Mouse (Mus musculus) MEL-GATA-1-ER (cell line): Measurements from ENCODE around the gene H2-Oa.

Experiments
- DNase-seq: peaks from one replicate; pipeline ENCODE4 v3.0.0-alpha.2; 2012; ENCODE audit warnings: low read depth; ENCODE audit errors: extremely low read depth

H2-Oa gene

GRCm38 (mm10) chr17:34101185-34101584 is 9.0 kb downstream of the H2-Oa start:
- DNase-seq, result no peak

- DNase-seq, result peak; percentile 84
Observed at GRCm38 (mm10) chr17:34101604-34102032, 9.5 kb downstream of the H2-Oa start.

- DNase-seq, result no peak
Observed at GRCm38 (mm10) chr17:34102831-34103230, 10.7 kb downstream of the H2-Oa start.

GRCm38 (mm10) chr17:34104804-34105203 is 12.7 kb downstream of the H2-Oa start:
- no peak for DNase-seq

- DNase-seq, result no peak
Observed at GRCm38 (mm10) chr17:34106555-34106954, 14.4 kb downstream of the H2-Oa start.

GRCm38 (mm10) chr17:34107109-34107867 is 15.1 kb downstream of the H2-Oa start:
- DNase-seq, result no peak

- DNase-seq, result no peak
Observed at GRCm38 (mm10) chr17:34108460-34108859, 16.3 kb downstream of the H2-Oa start.

GRCm38 (mm10) chr17:34109038-34109805 is 17.1 kb downstream of the H2-Oa start:
- no peak for DNase-seq

GRCm38 (mm10) chr17:34109806-34110195 is 17.7 kb downstream of the H2-Oa start:
- no peak for DNase-seq

- DNase-seq, result no peak
Observed at GRCm38 (mm10) chr17:34110309-34110708, 18.2 kb downstream of the H2-Oa start.

GRCm38 (mm10) chr17:34114114-34114513 is 22.0 kb downstream of the H2-Oa start:
- DNase-seq, result no peak

- peak; percentile 33 for DNase-seq
Observed at GRCm38 (mm10) chr17:34116736-34117370, 24.7 kb downstream of the H2-Oa start.

- peak; percentile 26 for DNase-seq
Observed at GRCm38 (mm10) chr17:34117421-34118112, 25.4 kb downstream of the H2-Oa start.

- DNase-seq, result peak; percentile 15
Observed at GRCm38 (mm10) chr17:34118113-34118872, 26.2 kb downstream of the H2-Oa start.

- no peak for DNase-seq
Observed at GRCm38 (mm10) chr17:34118873-34119248, 26.7 kb downstream of the H2-Oa start.

GRCm38 (mm10) chr17:34119249-34120179 is 27.4 kb downstream of the H2-Oa start, which contains the start of gene H2-DMa:
Gene H2-DMa, plus strand, starts transcription at chr17:34119541.
- peak; percentile 93 for DNase-seq

- DNase-seq, result no peak
Observed at GRCm38 (mm10) chr17:34120180-34120723, 28.1 kb downstream of the H2-Oa start.

- no peak for DNase-seq
Observed at GRCm38 (mm10) chr17:34120814-34121171, 28.7 kb downstream of the H2-Oa start.

GRCm38 (mm10) chr17:34121172-34121878 is 29.2 kb downstream of the H2-Oa start:
- DNase-seq, result no peak
